Mouse (Mus musculus) cerebellum, postnatal 4 days (tissue): ENCODE measurements at regions not wholly inside any gene's neighbourhood (a gene's known extent, or its start where the extent isn't known, plus 50 kb on each side); places are given as distances from the start of the nearest gene placed in this dataset.
A peak's percentile ranks its signal among the peaks of the same experiment; 100 is the strongest.
"Not testable (repeated sequence)": the region's sequence is repeated elsewhere in the genome, so short reads cannot be mapped to it uniquely, and the experiment has no call there.

Experiments
- DNase-seq, 2 experiments: peaks; one replicate each; pipeline ENCODE4 v3.0.0; 2022; ENCODE audit warnings: low spot score in 2 of 2, mixed read lengths in 1 of 2

- no peak for DNase-seq
Observed at GRCm38 (mm10) chr5:5956716-5957115, 207.6 kb upstream of the Steap1 start.

GRCm38 (mm10) chr5:5955783-5956182 lies 206.7 kb upstream of the Steap1 start:
- DNase-seq, result no peak

- no peak for DNase-seq
Observed at GRCm38 (mm10) chr5:5925796-5926195, 176.7 kb upstream of the Steap1 start.

- no peak for DNase-seq
Observed at GRCm38 (mm10) chr5:5916427-5916826, 167.3 kb upstream of the Steap1 start.

- no peak for DNase-seq
Observed at GRCm38 (mm10) chr5:5889376-5889775, 140.2 kb upstream of the Steap1 start.

- DNase-seq, result no peak
Observed at GRCm38 (mm10) chr5:5873425-5873824, 124.3 kb upstream of the Steap1 start.

GRCm38 (mm10) chr5:5856146-5856724 lies 107.1 kb upstream of the Steap1 start:
- DNase-seq, result no peak

GRCm38 (mm10) chr5:5845805-5846496 lies 96.8 kb upstream of the Steap1 start:
- peak in 1 of 2 experiments; percentile 4 for DNase-seq

- DNase-seq, result no peak
Observed at GRCm38 (mm10) chr5:5844312-5844711, 95.2 kb upstream of the Steap1 start.

- DNase-seq, result no peak
Observed at GRCm38 (mm10) chr5:5838767-5839166, 89.6 kb upstream of the Steap1 start.

- not testable (repeated sequence) for DNase-seq
Observed at GRCm38 (mm10) chr5:5822666-5823065, 73.5 kb upstream of the Steap1 start.
